Mouse (Mus musculus) testis, adult 2 months (tissue): ENCODE measurements around the gene Cd4. TPM values are rescaled to one million over a fixed set of nuclear protein-coding genes. Genes with fewer than 3 reads are reported as not detected.

Experiments
- H3K27ac ChIP-seq: fragments of 200-500 bp; 2 replicates; pipeline ENCODE4 v1.5.1; 2012; ENCODE audit warnings: low read depth, low read length; ENCODE audit not compliant: control insufficient read depth, insufficient read depth
- H3K27me3 ChIP-seq: fragments of 200-500 bp; 2 replicates; pipeline ENCODE4 v1.6.1; 2012; ENCODE audit warnings: mild to moderate bottlenecking, low read length, moderate library complexity; ENCODE audit not compliant: control insufficient read depth, insufficient read depth
- H3K36me3 ChIP-seq: fragments of 200-500 bp; 2 replicates; pipeline ENCODE4 v1.6.1; 2012; ENCODE audit warnings: mild to moderate bottlenecking, low read length; ENCODE audit not compliant: control insufficient read depth, insufficient read depth
- H3K4me1 ChIP-seq: fragments of 200-500 bp; 2 replicates; pipeline ENCODE4 v1.6.1; 2012; ENCODE audit warnings: low read length; ENCODE audit not compliant: control insufficient read depth, insufficient read depth
- H3K4me3 ChIP-seq: fragments of 200-500 bp; 2 replicates; pipeline ENCODE4 v1.5.1; 2012; ENCODE audit warnings: low read depth, mild to moderate bottlenecking, low read length, moderate library complexity, mixed read lengths; ENCODE audit not compliant: control insufficient read depth
- CTCF ChIP-seq: fragments of 200-500 bp; IDR thresholded peaks from 2 replicates; pipeline ENCODE4 v1.5.1; 2012; ENCODE audit warnings: low read depth, mild to moderate bottlenecking, inconsistent platforms, low read length, moderate library complexity; ENCODE audit not compliant: control insufficient read depth, insufficient read depth, insufficient replicate concordance
- POLR2A ChIP-seq: fragments of 200-500 bp; IDR thresholded peaks from 2 replicates; pipeline ENCODE4 v1.6.1; 2012; ENCODE audit warnings: low read depth, mild to moderate bottlenecking, inconsistent platforms, low read length, moderate library complexity; ENCODE audit not compliant: control insufficient read depth
- polyA plus RNA-seq: library from polyadenylated mRNA; depleted of rRNA; stranded (reverse); fragments of >200 nt; gene quantifications from 2 replicates; pipeline ENCODE4 v1.2.3, GENCODE M21; 2012

The Cd4 gene
- polyA plus RNA-seq, 1 experiment = 0.67 TPM

GRCm38 (mm10) chr6:124828868-124829798 lies 58.9 kb downstream of the Cd4 start, which contains the start of the genes Usp5 and Cdca3:
TSS of gene Usp5 (minus strand) at chr6:124829484.
TSS of gene Cdca3 (plus strand) at chr6:124829547.
- Histone ChIP-seq H3K4me3 (peak within 1 kb of the TSS; percentile 99), H3K27ac (peak within 1 kb of the TSS; percentile 98), H3K27me3 (no peaks in the 10 kb centered on the region), H3K4me1 (peaks cover 10% of the 10 kb centered on the region), H3K36me3 (peaks cover 5% of the 10 kb centered on the region)
- TF ChIP-seq POLR2A = peak; percentile 98
- TF ChIP-seq CTCF = no peak

GRCm38 (mm10) chr6:124828101-124828592 lies 59.9 kb downstream of the Cd4 start:
- H3K27ac ChIP-seq = peak overlapping the region; percentile 69
- H3K4me1 ChIP-seq = peaks cover 10% of the 10 kb centered on the region
- peak overlapping the region; percentile 99 for H3K4me3 ChIP-seq
- peaks cover 8% of the 10 kb centered on the region for H3K36me3 ChIP-seq
- no peaks in the 10 kb centered on the region for H3K27me3 ChIP-seq
- TF ChIP-seq POLR2A = no peak
- TF ChIP-seq CTCF = no peak

- H3K27ac ChIP-seq = no peak overlapping the region
- H3K4me1 ChIP-seq = peaks cover 2% of the 10 kb centered on the region; the same call in 1 of the 2 replicates
- H3K36me3 ChIP-seq = peaks cover 7% of the 10 kb centered on the region
- no peak overlapping the region for H3K4me3 ChIP-seq
- TF ChIP-seq CTCF (no peak), POLR2A (no peak)
- H3K27me3 ChIP-seq = no peaks in the 10 kb centered on the region
These were observed 66.0 kb downstream of the Cd4 start for GRCm38 (mm10) chr6:124822049-124822448.

- Histone ChIP-seq H3K4me3 (no peak overlapping the region), H3K36me3 (peaks cover 8% of the 10 kb centered on the region), H3K27ac (no peak overlapping the region), H3K27me3 (no peaks in the 10 kb centered on the region), H3K4me1 (peaks cover 2% of the 10 kb centered on the region; the same call in 1 of the 2 replicates)
- TF ChIP-seq POLR2A (no peak), CTCF (no peak)
These were observed 67.1 kb downstream of the Cd4 start for GRCm38 (mm10) chr6:124820891-124821290.

GRCm38 (mm10) chr6:124817971-124818370 lies 70.0 kb downstream of the Cd4 start:
- Histone ChIP-seq H3K27ac (no peak overlapping the region), H3K36me3 (peaks cover 3% of the 10 kb centered on the region), H3K4me1 (peaks cover 24% of the 10 kb centered on the region), H3K27me3 (no peaks in the 10 kb centered on the region), H3K4me3 (no peak overlapping the region)
- TF ChIP-seq POLR2A (no peak), CTCF (no peak)

GRCm38 (mm10) chr6:124817563-124817962 lies 70.5 kb downstream of the Cd4 start:
- TF ChIP-seq POLR2A = no peak
- H3K27ac ChIP-seq = no peak overlapping the region
- H3K36me3 ChIP-seq = peaks cover 3% of the 10 kb centered on the region
- no peaks in the 10 kb centered on the region for H3K27me3 ChIP-seq
- peaks cover 28% of the 10 kb centered on the region for H3K4me1 ChIP-seq
- H3K4me3 ChIP-seq = no peak overlapping the region

- Histone ChIP-seq H3K4me1 (peaks cover 33% of the 10 kb centered on the region), H3K27ac (no peak overlapping the region), H3K27me3 (no peaks in the 10 kb centered on the region), H3K4me3 (no peak overlapping the region), H3K36me3 (peaks cover 4% of the 10 kb centered on the region)
- TF ChIP-seq CTCF = no peak
- no peak for TF ChIP-seq POLR2A
These were observed 70.9 kb downstream of the Cd4 start for GRCm38 (mm10) chr6:124817125-124817524.
